8 mouse cellular contexts compared by ENCODE assay signal in genomic region chr11:98970191-98970925, GRCm38 (mm10). TPM values are rescaled to one million over a fixed set of nuclear protein-coding genes. Genes with fewer than 3 reads are reported as not detected.
A peak's percentile ranks its signal among the peaks of the same experiment; 100 is the strongest.
DNase-seq lines count a peak whose midpoint lies in the region; ATAC-seq lines count a peak whose summit lies in the region.

No protein-coding gene starts in this region.

- peaks cover 67% of the 10 kb centered on the region for H3K36me3 ChIP-seq in kidney, embryonic 16.5 days (ENCODE audit: insufficient read depth, low read length)
- peaks cover 51% of the 10 kb centered on the region for H3K36me3 ChIP-seq in hindbrain, embryonic 12.5 days
- no peaks in the 10 kb centered on the region for H3K36me3 ChIP-seq in midbrain, embryonic 15.5 days (replicated peaks)

- 58% methylated on average over 29 of the region's 29 CpGs for WGBS in kidney, embryonic 16.5 days
- WGBS in hindbrain, embryonic 12.5 days, result 48% methylated on average over 29 of the region's 29 CpGs
- WGBS in midbrain, embryonic 15.5 days, result 61% methylated on average over 29 of the region's 29 CpGs

- H3K9ac ChIP-seq in kidney, embryonic 16.5 days (replicated peaks; ENCODE audit: low read length), result no peak overlapping the region
- H3K9ac ChIP-seq in hindbrain, embryonic 12.5 days, result peak overlapping the region; percentile 86
- no peak overlapping the region for H3K9ac ChIP-seq in midbrain, embryonic 15.5 days

- ATAC-seq in kidney, embryonic 16.5 days (ENCODE audit: low FRiP score, low TSS enrichment), result no peak
- ATAC-seq in hindbrain, embryonic 12.5 days (ENCODE audit: low FRiP score), result no peak
- no peak for ATAC-seq in midbrain, embryonic 15.5 days (replicated peaks)
- ATAC-seq in monocyte, adult 5-6 weeks (replicated peaks; ENCODE audit: insufficient number of reproducible peaks, low FRiP score, low TSS enrichment, poor library complexity, severe bottlenecking), result no peak

- peak; percentile 78 for DNase-seq in kidney, adult 18-20 months
- peak; percentile 55 to 66 for DNase-seq in cerebellum, postnatal 10 days
- no peak for DNase-seq in ovary, postnatal 10 days (ENCODE audit: low spot score)
- DNase-seq in adrenal gland, adult 8-10 months, result no peak

- peaks cover 60% of the 10 kb centered on the region for H3K4me1 ChIP-seq in kidney, embryonic 16.5 days (ENCODE audit: insufficient read depth, low read length)
- H3K4me1 ChIP-seq in hindbrain, embryonic 12.5 days, result peaks cover 70% of the 10 kb centered on the region
- peaks cover 63% of the 10 kb centered on the region for H3K4me1 ChIP-seq in midbrain, embryonic 15.5 days

- no peak overlapping the region for H3K4me3 ChIP-seq in kidney, embryonic 16.5 days (ENCODE audit: low read length)
- peak overlapping the region; percentile 15 for H3K4me3 ChIP-seq in hindbrain, embryonic 12.5 days
- no peak overlapping the region for H3K4me3 ChIP-seq in midbrain, embryonic 15.5 days

- H3K9me3 ChIP-seq in kidney, embryonic 16.5 days (ENCODE audit: low read length), result no peaks in the 10 kb centered on the region
- H3K9me3 ChIP-seq in hindbrain, embryonic 12.5 days (replicated peaks), result no peaks in the 10 kb centered on the region
- H3K9me3 ChIP-seq in midbrain, embryonic 15.5 days, result no peaks in the 10 kb centered on the region

- no peak overlapping the region for H3K27ac ChIP-seq in kidney, embryonic 16.5 days (ENCODE audit: low read length)
- H3K27ac ChIP-seq in hindbrain, embryonic 12.5 days, result peak overlapping the region; percentile 99
- H3K27ac ChIP-seq in midbrain, embryonic 15.5 days, result peak overlapping the region; percentile 73

- H3K27me3 ChIP-seq in kidney, embryonic 16.5 days (ENCODE audit: insufficient read depth, low read length), result no peaks in the 10 kb centered on the region
- H3K27me3 ChIP-seq in hindbrain, embryonic 12.5 days, result no peaks in the 10 kb centered on the region
- no peaks in the 10 kb centered on the region for H3K27me3 ChIP-seq in midbrain, embryonic 15.5 days (replicated peaks)

- no peak overlapping the region for H3K4me2 ChIP-seq in kidney, embryonic 16.5 days (replicated peaks; ENCODE audit: low read depth, low read length)
- peak overlapping the region; percentile 97 for H3K4me2 ChIP-seq in hindbrain, embryonic 12.5 days (replicated peaks)
- no peak overlapping the region for H3K4me2 ChIP-seq in midbrain, embryonic 15.5 days

RNA-seq across cellular contexts. Expression of gene Gjd3, which starts 12.5 kb away (rescaled TPM):
- 0.59 TPM in 1 of 2 replicates, not detected in the other for polyA plus RNA-seq in kidney, embryonic 16.5 days (2015; fragmentation: Nextera tagmentation; extraction: Ambion mirVana)
- 0.88 and 1.1 TPM in 2 replicates for polyA plus RNA-seq in hindbrain, embryonic 12.5 days (2016; fragmentation: Nextera tagmentation; extraction: Ambion mirVana)
- polyA plus RNA-seq in midbrain, embryonic 15.5 days (2015; fragmentation: Nextera tagmentation; extraction: Ambion mirVana), result 1.4 and 2.4 TPM in 2 replicates
- not detected for total RNA-seq in adrenal gland, adult 8-10 months (2022)
- not detected in 3 replicates for total RNA-seq in monocyte, adult 5-6 weeks (2017)

RNA-seq across cellular contexts. Expression of gene Rara, which starts 42.7 kb away (rescaled TPM):
- 31.4 and 32.5 TPM in 2 replicates for polyA plus RNA-seq in kidney, embryonic 16.5 days (2015; fragmentation: Nextera tagmentation; extraction: Ambion mirVana)
- polyA plus RNA-seq in hindbrain, embryonic 12.5 days (2016; fragmentation: Nextera tagmentation; extraction: Ambion mirVana), result 38.6 and 46.9 TPM in 2 replicates
- polyA plus RNA-seq in midbrain, embryonic 15.5 days (2015; fragmentation: Nextera tagmentation; extraction: Ambion mirVana), result 9.7 and 10.5 TPM in 2 replicates
- total RNA-seq in adrenal gland, adult 8-10 months (2022), result 10 to 100 TPM; 21.3 to 36.8 (median 30.8) TPM
- 61.0 to 76.9 TPM (median 62.9 TPM) in 3 replicates for total RNA-seq in monocyte, adult 5-6 weeks (2017)

RNA-seq across cellular contexts. Expression of gene Top2a, which starts 53.6 kb away (rescaled TPM):
- polyA plus RNA-seq in kidney, embryonic 16.5 days (2015; fragmentation: Nextera tagmentation; extraction: Ambion mirVana), result 213 and 252 TPM in 2 replicates
- 195 and 199 TPM in 2 replicates for polyA plus RNA-seq in hindbrain, embryonic 12.5 days (2016; fragmentation: Nextera tagmentation; extraction: Ambion mirVana)
- polyA plus RNA-seq in midbrain, embryonic 15.5 days (2015; fragmentation: Nextera tagmentation; extraction: Ambion mirVana), result 31.8 and 33.9 TPM in 2 replicates
- 1 to 10 TPM; 3.1 to 8.3 (median 6.1) TPM for total RNA-seq in adrenal gland, adult 8-10 months (2022)
- 14.1 to 26.1 TPM (median 15.5 TPM) in 3 replicates for total RNA-seq in monocyte, adult 5-6 weeks (2017)

Comparison
In these comparisons a context has a peak if more than half of its experiments do, and no peak if none do; other contexts are left out.
1. DNase-seq: peak in kidney, adult 18-20 months (single experiment) and cerebellum, postnatal 10 days (2 of 2); none in ovary, postnatal 10 days (single experiment) and adrenal gland, adult 8-10 months (single experiment).